ENCODE assay signal across 8 mouse cellular contexts in the genomic region with DNA sequence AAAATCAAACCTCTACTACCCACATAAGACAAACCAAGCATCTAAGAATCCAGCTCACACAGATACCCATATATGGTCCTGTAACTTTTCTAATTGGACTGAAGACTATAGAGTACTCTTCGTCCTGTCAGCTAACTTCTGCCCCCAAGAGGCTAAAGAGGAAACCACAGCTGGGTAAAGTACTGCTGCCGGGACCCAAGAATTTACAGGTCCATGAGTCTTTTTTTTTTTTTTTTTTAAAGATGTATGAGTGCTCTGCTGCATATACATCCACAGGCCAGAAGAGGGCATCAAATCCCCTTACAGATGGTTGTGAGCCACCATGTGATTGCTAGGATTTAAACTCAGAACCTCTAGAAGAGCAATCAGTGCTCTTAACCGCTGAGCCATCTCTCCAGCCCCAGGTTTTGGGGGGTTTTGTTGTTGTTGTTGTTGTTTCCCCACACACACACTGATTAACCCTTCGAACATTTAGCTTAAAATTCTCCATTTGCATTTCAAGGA. TPM values are rescaled to one million over a fixed set of nuclear protein-coding genes. Genes with fewer than 3 reads are reported as not detected.
DNase-seq lines count a peak whose midpoint lies in the region; ATAC-seq lines count a peak whose summit lies in the region.

No protein-coding gene starts in this region.

- no peaks in the 10 kb centered on the region for H3K27me3 ChIP-seq in hindbrain, embryonic 14.5 days (ENCODE audit: control insufficient read depth, insufficient read depth, low read length)

- H3K9me3 ChIP-seq in hindbrain, embryonic 14.5 days (ENCODE audit: control insufficient read depth, low read length): no peaks in the 10 kb centered on the region

- peaks cover 10% of the 10 kb centered on the region for H3K4me1 ChIP-seq in hindbrain, embryonic 14.5 days (replicated peaks; ENCODE audit: control insufficient read depth, insufficient read depth, low read length)

- peak; percentile 22; the same call in 1 of the 2 replicates for ATAC-seq in hindbrain, embryonic 14.5 days (ENCODE audit: low FRiP score)

- H3K27ac ChIP-seq in hindbrain, embryonic 14.5 days: peak overlapping the region; percentile 75

- DNase-seq in T-cell, adult 2 months (ENCODE audit: low spot score): peak; percentile 92
- peak; percentile 66 to 70 for DNase-seq in cerebellum, postnatal 14 days
- DNase-seq in frontal cortex, postnatal 25 days (ENCODE audit: low spot score in 2 of 2): peak; percentile 36 to 46
- DNase-seq in hindbrain, embryonic 14.5 days (ENCODE audit: low spot score): peak; percentile 71
- peak; percentile 46 to 77 for DNase-seq in layer of hippocampus, postnatal 14 days (ENCODE audit: low spot score in 2 of 2)
- peak; percentile 86 for DNase-seq in lung, postnatal 25 days (ENCODE audit: low spot score)
- peak; percentile 89 for DNase-seq in retina, postnatal 1 day
- DNase-seq in thymus, postnatal 4 days: peak; percentile 85

- peak overlapping the region; percentile 75 for H3K4me2 ChIP-seq in hindbrain, embryonic 14.5 days (replicated peaks)

- under 1% methylated on average over 4 of the region's 4 CpGs for WGBS in hindbrain, embryonic 14.5 days

- peaks cover 22% of the 10 kb centered on the region for H3K36me3 ChIP-seq in hindbrain, embryonic 14.5 days (replicated peaks; ENCODE audit: control insufficient read depth, insufficient read depth)

- peak overlapping the region; percentile 73 for H3K4me3 ChIP-seq in hindbrain, embryonic 14.5 days (replicated peaks; ENCODE audit: low read length)

- H3K9ac ChIP-seq in hindbrain, embryonic 14.5 days: peak overlapping the region; percentile 38

RNA-seq across cellular contexts. Expression of a gene that starts 1.1 kb away (rescaled TPM):
- polyA plus RNA-seq in hindbrain, embryonic 14.5 days (2014; fragmentation: Nextera tagmentation; extraction: Ambion mirVana): 76.0 and 87.5 TPM in 2 replicates
- 10 to 100 TPM; 34.9 to 38.9 TPM for total RNA-seq in layer of hippocampus, postnatal 14 days (2021)

RNA-seq across cellular contexts. Expression of a gene that starts 9.1 kb away (rescaled TPM):
- polyA plus RNA-seq in hindbrain, embryonic 14.5 days (2014; fragmentation: Nextera tagmentation; extraction: Ambion mirVana): 0.95 and 1.5 TPM in 2 replicates
- total RNA-seq in layer of hippocampus, postnatal 14 days (2021): 1 to 10 TPM; 4.7 to 5.6 TPM

RNA-seq across cellular contexts. Expression of a gene that starts 30.1 kb away (rescaled TPM):
- polyA plus RNA-seq in hindbrain, embryonic 14.5 days (2014; fragmentation: Nextera tagmentation; extraction: Ambion mirVana): not detected in 2 replicates
- not detected for total RNA-seq in layer of hippocampus, postnatal 14 days (2021)

RNA-seq across cellular contexts. Expression of a gene that starts 30.4 kb away (rescaled TPM):
- polyA plus RNA-seq in hindbrain, embryonic 14.5 days (2014; fragmentation: Nextera tagmentation; extraction: Ambion mirVana): 165 and 190 TPM in 2 replicates
- 100 to 1,000 TPM; 696 to 763 TPM for total RNA-seq in layer of hippocampus, postnatal 14 days (2021)

RNA-seq across cellular contexts. Expression of a gene that starts 34.6 kb away (rescaled TPM):
- polyA plus RNA-seq in hindbrain, embryonic 14.5 days (2014; fragmentation: Nextera tagmentation; extraction: Ambion mirVana): not detected in 2 replicates
- total RNA-seq in layer of hippocampus, postnatal 14 days (2021): not detected

Comparison
In these comparisons a context has a peak if more than half of its experiments do, and no peak if none do; other contexts are left out.
1. Peak in every context shown above with its lines: DNase-seq, ATAC-seq, H3K4me3 ChIP-seq and H3K27ac ChIP-seq.
2. DNase-seq: peak in every context shown above with its lines; median percentile 92 in T-cell, adult 2 months; 89 in retina, postnatal 1 day; 86 in lung, postnatal 25 days; 85 in thymus, postnatal 4 days; 71 in hindbrain, embryonic 14.5 days; 68 in cerebellum, postnatal 14 days; 62 in layer of hippocampus, postnatal 14 days; 41 in frontal cortex, postnatal 25 days.